Mouse (Mus musculus) liver, embryonic 12.5 days (tissue): Measurements from ENCODE around the gene Krt35. TPM values are rescaled to one million over a fixed set of nuclear protein-coding genes. Genes with fewer than 3 reads are reported as not detected.

Experiments
- ATAC-seq: fragments of 200-750 bp; cut with Nextera tagmentation; 2 replicates; pipeline ENCODE4 v1.8.0; 2017; ENCODE audit warnings: moderate number of reproducible peaks, mild to moderate bottlenecking, moderate library complexity
- H3K27ac ChIP-seq: fragments of 300-500 bp; sonication (generic); 2 replicates; pipeline ENCODE4 v1.5.1; 2016; ENCODE audit warnings: mild to moderate bottlenecking
- H3K27me3 ChIP-seq: fragments of 300-500 bp; sonication (generic); replicated peaks from 2 replicates; pipeline ENCODE4 v1.6.1; 2016; ENCODE audit warnings: mild to moderate bottlenecking, moderate library complexity
- H3K36me3 ChIP-seq: fragments of 300-500 bp; sonication (generic); 2 replicates; pipeline ENCODE4 v1.6.1; 2016; ENCODE audit warnings: mild to moderate bottlenecking, moderate library complexity
- H3K4me1 ChIP-seq: fragments of 300-500 bp; sonication (generic); 2 replicates; pipeline ENCODE4 v1.6.1; 2016
- H3K4me2 ChIP-seq: fragments of 300-500 bp; sonication (generic); 2 replicates; pipeline ENCODE4 v1.6.1; 2016; ENCODE audit warnings: mild to moderate bottlenecking, moderate library complexity
- H3K4me3 ChIP-seq: fragments of 300-500 bp; sonication (generic); 2 replicates; pipeline ENCODE4 v1.5.1; 2016; ENCODE audit warnings: mild to moderate bottlenecking, moderate library complexity
- H3K9ac ChIP-seq: fragments of 300-500 bp; sonication (generic); 2 replicates; pipeline ENCODE4 v1.6.1; 2016; ENCODE audit warnings: mild to moderate bottlenecking, moderate library complexity
- H3K9me3 ChIP-seq: fragments of 300-500 bp; sonication (generic); replicated peaks from 2 replicates; pipeline ENCODE4 v1.6.1; 2016; ENCODE audit warnings: mild to moderate bottlenecking, moderate library complexity
- WGBS: fragments of 180-500 bp; shearing (Covaris S2); methylation state at CpG from one replicate; pipeline ENCODE4 v1.1.7; 2016; ENCODE audit not compliant: insufficient replicate concordance; 5-methylcytosine and 5-hydroxymethylcytosine counted together
- polyA plus RNA-seq: library from polyadenylated mRNA; unstranded; fragments of >200 nt; fragmentation: Nextera tagmentation; extraction: Ambion mirVana; gene quantifications from 2 replicates; pipeline ENCODE4 v1.2.1, GENCODE M21; 2016

Gene Krt35
- polyA plus RNA-seq, 1 experiment from 2014 or later = not detected

- Histone ChIP-seq H3K27ac (no peak overlapping the region), H3K9ac (no peak overlapping the region), H3K4me2 (no peak overlapping the region), H3K4me1 (no peaks in the 10 kb centered on the region), H3K27me3 (no peaks in the 10 kb centered on the region), H3K4me3 (no peak overlapping the region), H3K9me3 (no peaks in the 10 kb centered on the region), H3K36me3 (no peaks in the 10 kb centered on the region)
- WGBS = 53% methylated on average over 9 of the region's 9 CpGs
- ATAC-seq = no peak
Measured at GRCm38 (mm10) chr11:100055686-100056655, 40.1 kb downstream of the Krt35 start.

GRCm38 (mm10) chr11:100050451-100050850, 45.6 kb downstream of the Krt35 start, which contains the start of gene Krt31:
Krt31 (minus strand) TSS chr11:100050551.
- ATAC-seq = no peak
- Histone ChIP-seq H3K9ac (no peak within 1 kb of the TSS), H3K9me3 (no peaks in the 10 kb centered on the region), H3K4me2 (no peak within 1 kb of the TSS), H3K27ac (no peak within 1 kb of the TSS), H3K4me3 (no peak within 1 kb of the TSS), H3K27me3 (no peaks in the 10 kb centered on the region), H3K4me1 (no peaks in the 10 kb centered on the region), H3K36me3 (no peaks in the 10 kb centered on the region)
- WGBS = 59% methylated on average over 3 of the region's 3 CpGs

- H3K9ac ChIP-seq = no peak overlapping the region
- H3K27ac ChIP-seq = no peak overlapping the region
- no peaks in the 10 kb centered on the region for H3K9me3 ChIP-seq
- H3K4me1 ChIP-seq = no peaks in the 10 kb centered on the region
- H3K36me3 ChIP-seq = no peaks in the 10 kb centered on the region
- H3K4me2 ChIP-seq = no peak overlapping the region
- no peaks in the 10 kb centered on the region for H3K27me3 ChIP-seq
- 68% methylated on average over 2 of the region's 2 CpGs for WGBS
- no peak overlapping the region for H3K4me3 ChIP-seq
- ATAC-seq = no peak
Measured at GRCm38 (mm10) chr11:100047193-100047592, 48.8 kb downstream of the Krt35 start.

GRCm38 (mm10) chr11:100046303-100046866, 49.7 kb downstream of the Krt35 start:
- H3K27ac ChIP-seq = no peak overlapping the region
- ATAC-seq = no peak
- WGBS = 79% methylated on average over 6 of the region's 6 CpGs
- no peaks in the 10 kb centered on the region for H3K4me1 ChIP-seq
- no peaks in the 10 kb centered on the region for H3K36me3 ChIP-seq
- H3K4me3 ChIP-seq = no peak overlapping the region
- H3K9me3 ChIP-seq = no peaks in the 10 kb centered on the region
- H3K27me3 ChIP-seq = no peaks in the 10 kb centered on the region
- H3K9ac ChIP-seq = no peak overlapping the region
- H3K4me2 ChIP-seq = no peak overlapping the region

Other genes starting within 250 kb of the Krt35 start
- not detected in 2 replicates for gene Krtap4-16, start 244.6 kb downstream of the Krt35 start, polyA plus RNA-seq
- not detected in 2 replicates for gene Gm11568, start 238.3 kb downstream of the Krt35 start, polyA plus RNA-seq
- gene Gm11559, start 231.8 kb downstream of the Krt35 start, polyA plus RNA-seq = not detected in 2 replicates
- not detected in 2 replicates for gene Krtap9-1, start 222.9 kb downstream of the Krt35 start, polyA plus RNA-seq
- gene Gm11567, start 217.1 kb downstream of the Krt35 start, polyA plus RNA-seq = not detected in 2 replicates
- not detected in 2 replicates for gene Krtap31-1, start 188.3 kb downstream of the Krt35 start, polyA plus RNA-seq
- gene Gm11565, start 181.5 kb downstream of the Krt35 start, polyA plus RNA-seq = not detected in 2 replicates
- not detected in 2 replicates for gene Krtap31-2, start 159.9 kb downstream of the Krt35 start, polyA plus RNA-seq
- gene Krtap9-5, start 147.8 kb downstream of the Krt35 start, polyA plus RNA-seq = not detected in 2 replicates
- not detected in 2 replicates for gene Krtap29-1, start 117.2 kb downstream of the Krt35 start, polyA plus RNA-seq
- gene Krtap16-1, start 109.6 kb downstream of the Krt35 start, polyA plus RNA-seq = not detected in 2 replicates
- not detected in 2 replicates for gene Krtap17-1, start 102.2 kb downstream of the Krt35 start, polyA plus RNA-seq
- not detected in 2 replicates for gene Krt33a, start 80.0 kb downstream of the Krt35 start, polyA plus RNA-seq
- not detected in 2 replicates for gene Krt33b, start 66.4 kb downstream of the Krt35 start, polyA plus RNA-seq
- not detected in 2 replicates for gene Krt34, start 54.7 kb downstream of the Krt35 start, polyA plus RNA-seq
- gene Krt31, start 45.7 kb downstream of the Krt35 start, polyA plus RNA-seq = not detected in 2 replicates
- not detected in 2 replicates for gene Krt32, start 8.0 kb downstream of the Krt35 start, polyA plus RNA-seq
- not detected in 2 replicates for gene Krt36, start 9.4 kb upstream of the Krt35 start, polyA plus RNA-seq
- not detected in 2 replicates for gene Krt13, start 25.3 kb upstream of the Krt35 start, polyA plus RNA-seq
- gene Krt15, start 39.7 kb upstream of the Krt35 start, polyA plus RNA-seq = 0.28 and 0.36 TPM in 2 replicates
- 4.0 and 6.7 TPM in 2 replicates for gene Krt19, start 52.4 kb upstream of the Krt35 start, polyA plus RNA-seq
- not detected in 2 replicates for gene Krt9, start 97.0 kb upstream of the Krt35 start, polyA plus RNA-seq
- 1.1 and 1.7 TPM in 2 replicates for gene Krt14, start 111.3 kb upstream of the Krt35 start, polyA plus RNA-seq
- not detected in 2 replicates for gene Krt16, start 152.7 kb upstream of the Krt35 start, polyA plus RNA-seq
- gene Krt17, start 164.8 kb upstream of the Krt35 start, polyA plus RNA-seq = 0.27 and 0.30 TPM in 2 replicates
- gene Krt42, start 173.6 kb upstream of the Krt35 start, polyA plus RNA-seq = not detected in 2 replicates
- 1,823 and 1,858 TPM in 2 replicates for gene Eif1, start 223.6 kb upstream of the Krt35 start, polyA plus RNA-seq
- not detected in 2 replicates for gene Gast, start 238.2 kb upstream of the Krt35 start, polyA plus RNA-seq